Mouse (Mus musculus): ENCODE measurements around the gene Rasal2. TPM values are rescaled to one million over a fixed set of nuclear protein-coding genes. Genes with fewer than 3 reads are reported as not detected.

The Rasal2 gene
- polyA plus RNA-seq, 1 experiment from 2014 or later, result 12.8 TPM

- H3K9me3 ChIP-seq, result no peaks in the 10 kb centered on the region
- peak overlapping the region; percentile 76 for H3K4me3 ChIP-seq
- WGBS, result under 1% methylated on average over 58 of the region's 85 CpGs
- H3K4me1 ChIP-seq, result no peaks in the 10 kb centered on the region; the same call in 1 of the 2 replicates
- peak; percentile 82 for ATAC-seq (ENCODE audit: insufficient number of reproducible peaks, low FRiP score, low TSS enrichment, low read depth)
- peak overlapping the region; percentile 88 for H3K4me2 ChIP-seq
- H3K27me3 ChIP-seq, result no peaks in the 10 kb centered on the region
- peak overlapping the region; percentile 62 for H3K9ac ChIP-seq
- H3K27ac ChIP-seq, result peak overlapping the region; percentile 91
- H3K36me3 ChIP-seq, result no peaks in the 10 kb centered on the region
Observed at GRCm38 (mm10) chr1:157411711-157412380, 549 bp downstream of the Rasal2 start.

- Histone ChIP-seq H3K9me3 (no peaks in the 10 kb centered on the region), H3K9ac (peak overlapping the region; percentile 62), H3K27ac (0 out of 2 replicates have a peak overlapping the region, but pooled peaks have one; percentile 91), H3K4me2 (peak overlapping the region; percentile 88), H3K27me3 (no peaks in the 10 kb centered on the region), H3K4me1 (no peaks in the 10 kb centered on the region; the same call in 1 of the 2 replicates), H3K4me3 (peak overlapping the region; percentile 76), H3K36me3 (no peaks in the 10 kb centered on the region)
- ATAC-seq (ENCODE audit: insufficient number of reproducible peaks, low FRiP score, low TSS enrichment, low read depth), result no peak
- 0% methylated on average over 4 of the region's 4 CpGs for WGBS
Observed at GRCm38 (mm10) chr1:157411341-157411710, 1.1 kb downstream of the Rasal2 start.

- Histone ChIP-seq H3K27ac (no peak overlapping the region), H3K9me3 (no peaks in the 10 kb centered on the region), H3K9ac (no peak overlapping the region), H3K27me3 (no peaks in the 10 kb centered on the region), H3K36me3 (no peaks in the 10 kb centered on the region), H3K4me3 (peak overlapping the region; percentile 76), H3K4me2 (peak overlapping the region; percentile 88), H3K4me1 (no peaks in the 10 kb centered on the region; the same call in 1 of the 2 replicates)
- ATAC-seq (ENCODE audit: insufficient number of reproducible peaks, low FRiP score, low TSS enrichment, low read depth), result no peak
- WGBS, result 21% methylated on average over 8 of the region's 8 CpGs
Observed at GRCm38 (mm10) chr1:157410937-157411336, 1.5 kb downstream of the Rasal2 start.

- no peaks in the 10 kb centered on the region; the same call in 1 of the 2 replicates for H3K4me1 ChIP-seq
- no peaks in the 10 kb centered on the region for H3K36me3 ChIP-seq
- ATAC-seq (ENCODE audit: insufficient number of reproducible peaks, low FRiP score, low TSS enrichment, low read depth), result no peak
- H3K4me3 ChIP-seq, result no peak overlapping the region
- H3K27ac ChIP-seq, result no peak overlapping the region
- no peaks in the 10 kb centered on the region for H3K9me3 ChIP-seq
- no peak overlapping the region for H3K4me2 ChIP-seq
- no peak overlapping the region for H3K9ac ChIP-seq
- WGBS, result 78% methylated on average over 2 of the region's 2 CpGs
- H3K27me3 ChIP-seq, result no peaks in the 10 kb centered on the region
Observed at GRCm38 (mm10) chr1:157409648-157410047, 2.7 kb downstream of the Rasal2 start.

GRCm38 (mm10) chr1:157388027-157388426 lies 24.4 kb downstream of the Rasal2 start:
- 66% methylated on average over 4 of the region's 4 CpGs for WGBS

GRCm38 (mm10) chr1:157380694-157381093 lies 31.7 kb downstream of the Rasal2 start:
- WGBS, result 28% methylated on average over 2 of the region's 2 CpGs
- Histone ChIP-seq H3K4me3 (no peak overlapping the region), H3K27me3 (no peaks in the 10 kb centered on the region), H3K4me2 (no peak overlapping the region), H3K36me3 (no peaks in the 10 kb centered on the region), H3K27ac (no peak overlapping the region), H3K9me3 (no peaks in the 10 kb centered on the region), H3K9ac (no peak overlapping the region), H3K4me1 (no peaks in the 10 kb centered on the region)
- no peak for ATAC-seq (ENCODE audit: insufficient number of reproducible peaks, low FRiP score, low TSS enrichment, low read depth)

More at GRCm38 (mm10) chr1:157388027-157388426, 24.4 kb downstream of the Rasal2 start:
- H3K9me3 ChIP-seq, result no peaks in the 10 kb centered on the region
- H3K9ac ChIP-seq, result no peak overlapping the region
- H3K36me3 ChIP-seq, result no peaks in the 10 kb centered on the region
- no peak overlapping the region for H3K4me3 ChIP-seq
- ATAC-seq (ENCODE audit: insufficient number of reproducible peaks, low FRiP score, low TSS enrichment, low read depth), result no peak
- no peak overlapping the region for H3K4me2 ChIP-seq
- H3K27ac ChIP-seq, result no peak overlapping the region
- no peaks in the 10 kb centered on the region for H3K4me1 ChIP-seq
- H3K27me3 ChIP-seq, result no peaks in the 10 kb centered on the region

- H3K27ac ChIP-seq, result no peak overlapping the region
- WGBS, result 95% methylated on average over 2 of the region's 2 CpGs
- H3K4me3 ChIP-seq, result no peak overlapping the region
- no peaks in the 10 kb centered on the region for H3K36me3 ChIP-seq
- no peak for ATAC-seq (ENCODE audit: insufficient number of reproducible peaks, low FRiP score, low TSS enrichment, low read depth)
- no peaks in the 10 kb centered on the region for H3K9me3 ChIP-seq
- no peak overlapping the region for H3K4me2 ChIP-seq
- no peaks in the 10 kb centered on the region for H3K4me1 ChIP-seq
- H3K27me3 ChIP-seq, result no peaks in the 10 kb centered on the region
- no peak overlapping the region for H3K9ac ChIP-seq
Observed at GRCm38 (mm10) chr1:157370397-157370796, 42.0 kb downstream of the Rasal2 start.

- no peak overlapping the region for H3K9ac ChIP-seq
- H3K4me2 ChIP-seq, result no peak overlapping the region
- H3K27me3 ChIP-seq, result no peaks in the 10 kb centered on the region
- H3K4me3 ChIP-seq, result no peak overlapping the region
- H3K27ac ChIP-seq, result no peak overlapping the region
- H3K4me1 ChIP-seq, result no peaks in the 10 kb centered on the region
- no peak for ATAC-seq (ENCODE audit: insufficient number of reproducible peaks, low FRiP score, low TSS enrichment, low read depth)
- H3K36me3 ChIP-seq, result no peaks in the 10 kb centered on the region
- no peaks in the 10 kb centered on the region for H3K9me3 ChIP-seq
- WGBS, result 66% methylated on average over 5 of the region's 5 CpGs
Observed at GRCm38 (mm10) chr1:157368316-157368715, 44.1 kb downstream of the Rasal2 start.

GRCm38 (mm10) chr1:157346661-157347060 lies 65.7 kb downstream of the Rasal2 start:
- no peak overlapping the region for H3K9ac ChIP-seq
- no peaks in the 10 kb centered on the region for H3K27me3 ChIP-seq
- no peak for ATAC-seq (ENCODE audit: insufficient number of reproducible peaks, low FRiP score, low TSS enrichment, low read depth)
- H3K36me3 ChIP-seq, result no peaks in the 10 kb centered on the region
- H3K4me1 ChIP-seq, result no peaks in the 10 kb centered on the region
- H3K27ac ChIP-seq, result no peak overlapping the region
- no peak overlapping the region for H3K4me2 ChIP-seq
- no peak overlapping the region for H3K4me3 ChIP-seq
- no peaks in the 10 kb centered on the region for H3K9me3 ChIP-seq
- 100% methylated on average over 1 of the region's 1 CpGs for WGBS

- H3K9ac ChIP-seq, result no peak overlapping the region
- ATAC-seq (ENCODE audit: insufficient number of reproducible peaks, low FRiP score, low TSS enrichment, low read depth), result no peak
- H3K9me3 ChIP-seq, result no peaks in the 10 kb centered on the region
- no peaks in the 10 kb centered on the region for H3K4me1 ChIP-seq
- H3K4me3 ChIP-seq, result no peak overlapping the region
- no peaks in the 10 kb centered on the region for H3K36me3 ChIP-seq
- H3K27ac ChIP-seq, result no peak overlapping the region
- H3K4me2 ChIP-seq, result no peak overlapping the region
- H3K27me3 ChIP-seq, result no peaks in the 10 kb centered on the region
Observed at GRCm38 (mm10) chr1:157343519-157343918, 68.9 kb downstream of the Rasal2 start.

- Histone ChIP-seq H3K36me3 (no peaks in the 10 kb centered on the region), H3K4me1 (no peaks in the 10 kb centered on the region), H3K27me3 (no peaks in the 10 kb centered on the region), H3K27ac (no peak overlapping the region), H3K9ac (no peak overlapping the region), H3K4me3 (no peak overlapping the region), H3K4me2 (no peak overlapping the region), H3K9me3 (no peaks in the 10 kb centered on the region)
- 53% methylated on average over 3 of the region's 3 CpGs for WGBS
- no peak for ATAC-seq (ENCODE audit: insufficient number of reproducible peaks, low FRiP score, low TSS enrichment, low read depth)
Observed at GRCm38 (mm10) chr1:157334834-157335233, 77.6 kb downstream of the Rasal2 start.

GRCm38 (mm10) chr1:157328068-157328467 lies 84.3 kb downstream of the Rasal2 start:
- no peak for ATAC-seq (ENCODE audit: insufficient number of reproducible peaks, low FRiP score, low TSS enrichment, low read depth)
- no peak overlapping the region for H3K4me3 ChIP-seq
- no peaks in the 10 kb centered on the region for H3K27me3 ChIP-seq
- H3K4me1 ChIP-seq, result no peaks in the 10 kb centered on the region
- H3K36me3 ChIP-seq, result no peaks in the 10 kb centered on the region
- no peaks in the 10 kb centered on the region for H3K9me3 ChIP-seq
- H3K27ac ChIP-seq, result no peak overlapping the region
- H3K9ac ChIP-seq, result no peak overlapping the region
- no peak overlapping the region for H3K4me2 ChIP-seq

- WGBS, result 92% methylated on average over 1 of the region's 1 CpGs
- no peak overlapping the region for H3K4me3 ChIP-seq
- H3K27me3 ChIP-seq, result no peaks in the 10 kb centered on the region
- ATAC-seq (ENCODE audit: insufficient number of reproducible peaks, low FRiP score, low TSS enrichment, low read depth), result no peak
- no peaks in the 10 kb centered on the region for H3K4me1 ChIP-seq
- H3K36me3 ChIP-seq, result no peaks in the 10 kb centered on the region
- no peak overlapping the region for H3K4me2 ChIP-seq
- no peaks in the 10 kb centered on the region for H3K9me3 ChIP-seq
- H3K27ac ChIP-seq, result no peak overlapping the region
- no peak overlapping the region for H3K9ac ChIP-seq
Observed at GRCm38 (mm10) chr1:157323091-157323490, 89.3 kb downstream of the Rasal2 start.

Measured in limb, embryonic 15.5 days (tissue).